Mouse (Mus musculus) layer of hippocampus, postnatal 25 days (tissue): ENCODE measurements at regions not wholly inside any gene's neighbourhood (a gene's known extent, or its start where the extent isn't known, plus 50 kb on each side); places are given as distances from the start of the nearest gene placed in this dataset.
"Not testable (repeated sequence)": the region's sequence is repeated elsewhere in the genome, so short reads cannot be mapped to it uniquely, and the experiment has no call there.

Experiments used
- DNase-seq, 2 experiments: peaks; one replicate each; pipeline ENCODE4 v3.0.0; 2022; ENCODE audit warnings: mixed read lengths in 2 of 2, low spot score in 1 of 2; ENCODE audit errors: extremely low spot score in 1 of 2

GRCm38 (mm10) chr5:97330074-97330473 lies 62.1 kb downstream of the Naa11 start:
- DNase-seq = no peak

- no peak for DNase-seq
These were observed 66.3 kb downstream of the Naa11 start for GRCm38 (mm10) chr5:97325831-97326230.

GRCm38 (mm10) chr5:97323873-97324272 lies 68.3 kb downstream of the Naa11 start:
- DNase-seq = no peak

- DNase-seq = no peak
These were observed 72.2 kb downstream of the Naa11 start for GRCm38 (mm10) chr5:97319816-97320487.

GRCm38 (mm10) chr5:97306902-97307301 lies 85.3 kb downstream of the Naa11 start:
- no peak for DNase-seq

GRCm38 (mm10) chr5:97304921-97305320 lies 87.3 kb downstream of the Naa11 start:
- DNase-seq = no peak

GRCm38 (mm10) chr5:97301621-97302020 lies 90.6 kb downstream of the Naa11 start:
- no peak for DNase-seq

GRCm38 (mm10) chr5:97300861-97301260 lies 91.3 kb downstream of the Naa11 start:
- DNase-seq = peak; percentile 67 to 71

GRCm38 (mm10) chr5:97300114-97300840 lies 91.9 kb downstream of the Naa11 start:
- DNase-seq = no peak

GRCm38 (mm10) chr5:97299631-97300030 lies 92.5 kb downstream of the Naa11 start:
- DNase-seq = no peak

GRCm38 (mm10) chr5:97296213-97296612 lies 96.0 kb downstream of the Naa11 start:
- DNase-seq = no peak

- DNase-seq = no peak
These were observed 102.0 kb downstream of the Naa11 start for GRCm38 (mm10) chr5:97290166-97290681.

- peak in 1 of 2 experiments; percentile 21 for DNase-seq
These were observed 102.6 kb downstream of the Naa11 start for GRCm38 (mm10) chr5:97289401-97290165.

- DNase-seq = no peak
These were observed 112.7 kb downstream of the Naa11 start for GRCm38 (mm10) chr5:97279455-97279854.

- no peak for DNase-seq
These were observed 114.2 kb downstream of the Naa11 start for GRCm38 (mm10) chr5:97277795-97278572.

- no peak for DNase-seq
These were observed 115.5 kb downstream of the Naa11 start for GRCm38 (mm10) chr5:97276724-97277123.

- not testable (repeated sequence) for DNase-seq
These were observed 127.5 kb downstream of the Naa11 start for GRCm38 (mm10) chr5:97264666-97265065.

- DNase-seq = no peak
These were observed 135.1 kb downstream of the Naa11 start for GRCm38 (mm10) chr5:97257106-97257505.

GRCm38 (mm10) chr5:97256445-97257060 lies 135.6 kb downstream of the Naa11 start:
- DNase-seq = no peak

- DNase-seq = no peak
These were observed 125.5 kb upstream of the Paqr3 start for GRCm38 (mm10) chr5:97236930-97237329.
